Mouse (Mus musculus): ENCODE measurements around the gene Foxk2. TPM values are rescaled to one million over a fixed set of nuclear protein-coding genes. Genes with fewer than 3 reads are reported as not detected.
"Not testable (repeated sequence)": the region's sequence is repeated elsewhere in the genome, so short reads cannot be mapped to it uniquely, and the experiment has no call there.

Foxk2 gene
- polyA plus RNA-seq, 1 experiment from 2014 or later = 6.2 TPM

DNA sequence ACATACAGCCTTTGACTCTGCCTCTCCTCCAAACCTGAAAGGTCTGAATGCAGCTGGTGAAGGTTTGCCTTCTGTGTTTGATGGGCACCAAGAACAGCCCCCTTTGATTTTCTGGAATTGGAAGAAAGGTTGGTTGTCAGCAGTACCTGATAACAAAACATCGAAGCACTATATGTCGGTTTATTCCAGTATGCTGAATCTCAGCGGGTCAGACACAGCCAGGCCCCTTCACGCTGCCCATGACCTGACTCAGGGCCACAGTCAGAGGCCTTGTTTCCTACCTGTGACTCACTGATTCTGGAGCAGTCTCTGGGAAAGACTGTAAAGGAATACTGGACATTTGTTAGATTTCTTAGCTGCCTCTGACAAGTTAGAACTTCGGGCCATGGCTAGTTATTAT is 35.0 kb downstream of the Foxk2 start:
- TF ChIP-seq CTCF (IDR thresholded peaks at IDR 0.05; ENCODE audit: low read depth) = no peak
- Histone ChIP-seq H3K4me1 (replicated peaks; ENCODE audit: insufficient read depth, low read length) (no peaks in the 10 kb centered on the region), H3K4me3 (replicated peaks; ENCODE audit: low read depth, low read length) (no peak overlapping the region), H3K4me2 (ENCODE audit: low read length) (no peak overlapping the region), H3K27ac (no peak overlapping the region), H3K9ac (ENCODE audit: low read depth, low read length) (no peak overlapping the region), H3K36me3 (ENCODE audit: insufficient read depth, low read length) (peaks cover 31% of the 10 kb centered on the region; the same call in 1 of the 2 replicates), H3K27me3 (ENCODE audit: insufficient read depth, low read length) (no peaks in the 10 kb centered on the region), H3K9me3 (replicated peaks; ENCODE audit: low read length) (no peaks in the 10 kb centered on the region)
- WGBS = 94% methylated on average over 5 of the region's 5 CpGs
- ATAC-seq (replicated peaks; ENCODE audit: low FRiP score, low read depth) (no peak), DNase-seq (ENCODE audit: low spot score) (no peak)

DNA sequence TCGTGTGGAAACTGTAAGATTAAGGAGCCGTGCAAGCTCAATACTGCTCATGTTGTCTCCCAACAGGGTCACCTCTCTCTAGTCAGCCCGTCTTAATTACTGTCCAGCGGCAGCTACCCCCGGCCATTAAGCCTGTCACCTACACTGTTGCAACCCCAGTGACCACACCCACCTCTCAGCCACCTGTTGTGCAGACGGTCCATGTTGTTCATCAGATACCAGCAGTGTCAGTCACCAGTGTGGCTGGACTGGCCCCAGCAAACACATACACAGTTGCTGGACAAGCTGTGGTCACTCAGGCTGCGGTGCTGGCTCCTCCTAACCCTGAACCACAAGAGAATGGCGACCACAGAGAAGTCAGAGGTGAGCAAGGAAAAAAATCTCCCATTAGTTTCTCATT is 38.7 kb downstream of the Foxk2 start:
- Histone ChIP-seq H3K9me3 (replicated peaks; ENCODE audit: low read length) (no peaks in the 10 kb centered on the region), H3K27me3 (ENCODE audit: insufficient read depth, low read length) (no peaks in the 10 kb centered on the region), H3K27ac (no peak overlapping the region), H3K36me3 (ENCODE audit: insufficient read depth, low read length) (peaks cover 29% of the 10 kb centered on the region), H3K4me3 (replicated peaks; ENCODE audit: low read depth, low read length) (no peak overlapping the region), H3K4me2 (ENCODE audit: low read length) (no peak overlapping the region), H3K9ac (ENCODE audit: low read depth, low read length) (no peak overlapping the region), H3K4me1 (replicated peaks; ENCODE audit: insufficient read depth, low read length) (no peaks in the 10 kb centered on the region)
- ATAC-seq (replicated peaks; ENCODE audit: low FRiP score, low read depth) = no peak
- no peak for TF ChIP-seq CTCF (IDR thresholded peaks at IDR 0.05; ENCODE audit: low read depth)
- WGBS = 83% methylated on average over 8 of the region's 8 CpGs
- DNase-seq (ENCODE audit: low spot score) = no peak

DNA sequence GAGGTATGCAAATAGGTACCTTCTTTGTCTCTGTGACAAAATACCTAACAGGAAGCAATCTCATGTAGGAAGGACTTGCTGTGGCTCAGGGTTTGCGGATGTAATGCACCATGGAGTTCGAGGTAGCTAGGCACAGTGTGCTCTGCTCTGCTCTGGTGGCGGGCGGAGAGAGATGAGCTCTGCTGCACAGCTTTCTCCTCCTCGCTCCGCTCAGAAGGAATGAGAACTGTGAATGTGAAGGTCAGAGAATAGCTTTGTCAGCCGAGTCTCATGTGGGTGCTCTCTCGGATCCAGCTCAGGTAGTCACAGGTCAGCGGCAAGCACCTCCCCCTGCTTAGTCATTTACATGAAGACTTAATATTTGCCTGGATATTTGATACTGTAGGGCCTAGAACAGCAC is 40.5 kb downstream of the Foxk2 start:
- Histone ChIP-seq H3K4me1 (replicated peaks; ENCODE audit: insufficient read depth, low read length) (no peaks in the 10 kb centered on the region), H3K9me3 (replicated peaks; ENCODE audit: low read length) (no peaks in the 10 kb centered on the region), H3K9ac (ENCODE audit: low read depth, low read length) (no peak overlapping the region), H3K27ac (peak overlapping the region; percentile 55; the same call in 1 of the 2 replicates), H3K36me3 (ENCODE audit: insufficient read depth, low read length) (peaks cover 40% of the 10 kb centered on the region), H3K4me3 (replicated peaks; ENCODE audit: low read depth, low read length) (no peak overlapping the region), H3K27me3 (ENCODE audit: insufficient read depth, low read length) (no peaks in the 10 kb centered on the region), H3K4me2 (ENCODE audit: low read length) (no peak overlapping the region)
- TF ChIP-seq CTCF (IDR thresholded peaks at IDR 0.05; ENCODE audit: low read depth) = no peak
- ATAC-seq (replicated peaks; ENCODE audit: low FRiP score, low read depth) = peak; percentile 87
- WGBS = 60% methylated on average over 9 of the region's 9 CpGs
- peak; percentile 41 for DNase-seq (ENCODE audit: low spot score)

DNA sequence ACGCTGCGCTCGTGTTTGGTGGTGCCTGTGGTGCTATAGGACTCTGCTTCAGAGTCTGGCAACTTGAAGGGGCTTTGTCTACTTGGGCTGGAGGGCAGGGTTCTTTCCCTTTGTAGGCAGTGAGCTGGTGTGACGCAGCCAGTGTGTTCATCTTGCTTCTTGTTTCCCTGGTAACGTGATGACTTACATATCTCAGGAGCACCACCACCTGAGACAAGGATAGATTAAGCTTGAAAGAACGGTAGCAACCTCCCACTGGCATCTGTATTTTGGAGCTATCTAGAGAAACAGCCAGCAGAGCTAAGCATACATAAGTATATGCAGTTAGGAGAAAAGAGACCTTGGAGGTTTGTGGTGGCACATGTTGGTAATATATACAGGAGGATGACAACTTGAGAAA is 45.6 kb downstream of the Foxk2 start:
- ATAC-seq (replicated peaks; ENCODE audit: low FRiP score, low read depth) (no peak), DNase-seq (ENCODE audit: low spot score) (no peak)
- no peaks in the 10 kb centered on the region for H3K27me3 ChIP-seq (ENCODE audit: insufficient read depth, low read length)
- WGBS = 94% methylated on average over 6 of the region's 6 CpGs
- no peaks in the 10 kb centered on the region for H3K9me3 ChIP-seq (replicated peaks; ENCODE audit: low read length)
- no peak overlapping the region for H3K9ac ChIP-seq (ENCODE audit: low read depth, low read length)
- H3K27ac ChIP-seq = no peak overlapping the region
- H3K4me3 ChIP-seq (replicated peaks; ENCODE audit: low read depth, low read length) = no peak overlapping the region
- no peak overlapping the region for H3K4me2 ChIP-seq (ENCODE audit: low read length)
- no peaks in the 10 kb centered on the region for H3K4me1 ChIP-seq (replicated peaks; ENCODE audit: insufficient read depth, low read length)
- peaks cover 46% of the 10 kb centered on the region for H3K36me3 ChIP-seq (ENCODE audit: insufficient read depth, low read length)
- TF ChIP-seq CTCF (IDR thresholded peaks at IDR 0.05; ENCODE audit: low read depth) = no peak

DNA sequence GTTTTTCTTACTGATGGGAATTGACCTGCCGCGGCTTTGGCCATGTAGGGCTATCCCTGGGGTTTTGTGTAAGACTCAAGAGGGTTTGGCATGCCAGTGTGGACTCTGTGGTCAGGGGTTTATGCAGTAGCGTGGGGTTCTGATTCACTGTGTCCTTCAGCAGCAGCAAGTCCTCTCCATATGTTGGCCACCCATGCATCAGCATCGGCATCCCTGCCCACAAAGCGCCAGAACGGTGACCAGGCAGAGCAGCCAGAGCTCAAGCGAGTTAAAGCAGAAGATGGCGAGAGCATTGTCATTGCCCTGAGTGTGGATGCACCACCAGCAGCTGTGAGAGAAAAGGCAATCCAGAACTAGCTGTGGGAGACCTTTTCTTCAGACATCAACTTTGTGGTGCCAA is 46.8 kb downstream of the Foxk2 start:
- Histone ChIP-seq H3K4me2 (ENCODE audit: low read length) (no peak overlapping the region), H3K9ac (ENCODE audit: low read depth, low read length) (no peak overlapping the region), H3K36me3 (ENCODE audit: insufficient read depth, low read length) (peaks cover 47% of the 10 kb centered on the region), H3K9me3 (replicated peaks; ENCODE audit: low read length) (no peaks in the 10 kb centered on the region), H3K27ac (no peak overlapping the region), H3K4me1 (replicated peaks; ENCODE audit: insufficient read depth, low read length) (no peaks in the 10 kb centered on the region), H3K27me3 (ENCODE audit: insufficient read depth, low read length) (no peaks in the 10 kb centered on the region), H3K4me3 (replicated peaks; ENCODE audit: low read depth, low read length) (no peak overlapping the region)
- WGBS = 96% methylated on average over 8 of the region's 8 CpGs
- no peak for ATAC-seq (replicated peaks; ENCODE audit: low FRiP score, low read depth)
- TF ChIP-seq CTCF (IDR thresholded peaks at IDR 0.05; ENCODE audit: low read depth) = no peak
- DNase-seq (ENCODE audit: low spot score) = no peak

DNA sequence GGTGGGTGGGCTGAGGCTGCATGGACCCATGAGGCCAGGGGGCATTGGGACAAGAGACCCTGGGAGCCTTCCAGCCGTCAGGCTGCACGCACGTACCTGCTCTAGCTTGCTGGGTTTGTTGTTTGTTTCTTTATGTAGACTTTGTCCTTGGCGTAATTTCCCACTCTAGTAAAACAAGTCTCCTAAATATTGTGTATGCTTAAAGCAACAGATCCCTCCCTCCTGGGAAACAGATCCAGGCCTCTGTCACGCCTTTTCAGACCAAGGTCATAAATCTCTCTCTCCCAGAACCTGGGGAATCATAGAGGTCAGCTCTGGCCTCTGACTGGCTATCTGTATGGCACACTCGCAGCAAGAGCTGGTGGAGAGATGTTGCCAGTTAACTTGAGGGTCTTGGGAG is 47.9 kb downstream of the Foxk2 start:
- H3K9me3 ChIP-seq (replicated peaks; ENCODE audit: low read length); H3K4me1 ChIP-seq (replicated peaks; ENCODE audit: insufficient read depth, low read length); H3K27ac ChIP-seq; H3K27me3 ChIP-seq (ENCODE audit: insufficient read depth, low read length); H3K4me3 ChIP-seq (replicated peaks; ENCODE audit: low read depth, low read length); DNase-seq (ENCODE audit: low spot score); ATAC-seq (replicated peaks; ENCODE audit: low FRiP score, low read depth); H3K4me2 ChIP-seq (ENCODE audit: low read length); H3K9ac ChIP-seq (ENCODE audit: low read depth, low read length): not testable (repeated sequence)
- 66% methylated on average over 6 of the region's 6 CpGs for WGBS
- H3K36me3 ChIP-seq (ENCODE audit: insufficient read depth, low read length) = peaks cover 42% of the 10 kb centered on the region

DNA sequence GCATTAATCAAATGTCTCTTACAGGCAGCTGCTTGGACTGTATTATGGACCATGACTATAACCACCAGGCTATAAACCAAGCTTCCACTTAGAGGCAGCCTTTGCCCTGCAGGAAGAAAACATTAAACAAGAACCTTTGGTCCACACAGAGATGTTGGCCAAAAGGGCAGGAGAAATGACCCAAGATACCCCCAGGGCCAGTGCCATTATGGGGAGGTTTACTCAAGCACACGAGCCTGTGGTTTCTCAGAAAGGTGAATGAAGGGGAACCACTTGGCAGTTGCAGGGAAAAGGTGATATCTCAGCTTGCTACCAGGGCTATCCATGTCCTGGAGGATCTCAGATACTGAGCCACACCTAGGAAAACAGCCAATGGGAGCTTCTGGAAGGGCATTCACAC is 66.2 kb downstream of the Foxk2 start:
- no peaks in the 10 kb centered on the region for H3K4me1 ChIP-seq (replicated peaks; ENCODE audit: insufficient read depth, low read length)
- 56% methylated on average over 1 of the region's 1 CpGs for WGBS
- H3K27me3 ChIP-seq (ENCODE audit: insufficient read depth, low read length) = no peaks in the 10 kb centered on the region
- H3K4me3 ChIP-seq (replicated peaks; ENCODE audit: low read depth, low read length) = no peak overlapping the region
- no peaks in the 10 kb centered on the region for H3K9me3 ChIP-seq (replicated peaks; ENCODE audit: low read length)
- H3K4me2 ChIP-seq (ENCODE audit: low read length) = no peak overlapping the region
- H3K9ac ChIP-seq (ENCODE audit: low read depth, low read length) = no peak overlapping the region
- no peak overlapping the region for H3K27ac ChIP-seq
- H3K36me3 ChIP-seq (ENCODE audit: insufficient read depth, low read length) = peaks cover 28% of the 10 kb centered on the region
- ATAC-seq (replicated peaks; ENCODE audit: low FRiP score, low read depth) (no peak), DNase-seq (ENCODE audit: low spot score) (no peak)
- no peak for TF ChIP-seq CTCF (IDR thresholded peaks at IDR 0.05; ENCODE audit: low read depth)
